Mouse (Mus musculus): ENCODE measurements around the gene Rmdn3.

GRCm38 (mm10) chr2:119196316-119197108, 39.7 kb upstream of the Rmdn3 start:
- TF ChIP-seq CTCF (IDR thresholded peaks at IDR 0.05; ENCODE audit: extremely low read depth, insufficient read depth, low read length) (no peak), POLR2A (IDR thresholded peaks at IDR 0.05; ENCODE audit: extremely low read depth, insufficient read depth, low read length) (no peak)
